Mouse (Mus musculus) cerebellum, adult 2 months (tissue): ENCODE data around the gene Pex13.

Source experiments
- CTCF ChIP-seq: fragments of 200-500 bp; IDR thresholded peaks from 2 replicates; pipeline ENCODE4 v1.5.1; 2011; ENCODE audit warnings: low read depth, mild to moderate bottlenecking, control low read depth, low read length, moderate library complexity, borderline replicate concordance; ENCODE audit not compliant: insufficient read depth
- POLR2A ChIP-seq: fragments of 200-500 bp; IDR thresholded peaks from 2 replicates; pipeline ENCODE4 v1.6.1; 2011; ENCODE audit warnings: low read length, control low read depth, borderline replicate concordance; ENCODE audit not compliant: insufficient read depth

DNA sequence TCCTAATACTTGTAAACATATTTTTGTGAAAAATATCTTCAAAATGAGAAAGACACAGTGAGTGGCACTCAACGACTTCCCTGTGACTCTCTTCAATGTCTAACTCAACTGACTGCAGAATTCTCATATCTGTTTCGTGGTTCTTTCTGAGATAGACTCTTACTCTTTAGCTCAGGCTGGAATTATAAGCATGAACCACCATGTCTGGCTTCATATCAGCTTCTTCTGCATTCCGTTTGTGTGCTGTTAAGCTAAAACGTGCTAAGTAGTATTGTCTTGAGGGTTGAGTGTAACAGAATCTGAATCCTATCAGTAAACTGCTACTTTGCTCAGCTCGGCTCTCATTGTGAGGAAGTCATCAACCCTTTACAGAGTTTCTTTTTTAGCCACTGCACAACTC, 46.8 kb downstream of the Pex13 start:
- no peak for TF ChIP-seq POLR2A
- no peak for TF ChIP-seq CTCF
